Mouse (Mus musculus): ENCODE data around the gene Kif2c. TPM values are rescaled to one million over a fixed set of nuclear protein-coding genes. Genes with fewer than 3 reads are reported as not detected.

The Kif2c gene
- total RNA-seq (2021), result under 1 TPM in 1 of 2 experiments, not detected in 1; 0.16 TPM
- long read RNA-seq, experiment 1, result 0 reads
- long read RNA-seq, experiment 2, result 0 reads

DNA sequence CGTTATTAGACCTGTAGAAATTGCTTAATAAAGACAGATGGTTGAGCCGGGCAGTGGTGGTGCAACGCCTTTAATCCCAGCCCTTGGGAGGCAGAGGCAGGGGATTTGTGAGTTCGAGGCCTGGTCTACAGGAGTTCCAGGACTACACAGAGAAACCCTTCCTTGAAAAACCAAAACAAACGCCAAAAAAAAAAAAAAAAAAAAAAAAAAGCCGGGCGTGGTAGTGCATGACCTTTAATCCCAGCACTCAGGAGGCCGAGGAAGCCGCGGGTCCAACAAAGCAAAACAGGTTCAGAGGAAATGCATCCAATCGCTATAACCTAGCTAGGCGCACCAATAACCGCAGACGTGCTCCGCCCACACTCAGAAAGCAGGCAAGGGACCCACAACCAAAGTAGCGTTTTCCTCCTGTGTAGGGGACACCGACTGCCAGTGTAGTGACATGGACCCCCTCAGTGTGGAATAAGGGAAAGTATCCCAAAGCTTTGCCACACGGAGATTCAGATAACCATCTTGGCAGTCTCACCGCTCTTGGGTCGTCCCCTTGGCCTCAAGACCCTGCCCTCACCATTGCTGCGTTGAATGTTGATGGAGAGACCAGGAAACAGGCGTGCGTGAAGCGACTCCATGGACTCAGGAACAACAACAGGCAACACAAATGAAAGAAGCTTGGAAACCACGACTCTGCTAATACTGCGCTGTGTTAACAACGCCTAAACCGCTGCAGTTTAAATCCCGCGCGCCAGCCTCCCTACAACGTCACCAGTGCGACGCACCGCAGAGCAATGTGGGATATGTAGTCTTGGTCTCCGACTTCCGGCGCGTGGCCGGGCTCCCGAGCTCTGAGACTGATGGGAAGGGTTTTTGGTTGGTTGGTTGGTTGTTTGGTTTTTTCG lies at the start of gene Kif2c:
Gene Kif2c, minus strand, starts transcription at position 777 of the 896 bp plus-strand sequence.
- DNase-seq (ENCODE audit: low spot score in 2 of 2), result peak; percentile 92 to 93

DNA sequence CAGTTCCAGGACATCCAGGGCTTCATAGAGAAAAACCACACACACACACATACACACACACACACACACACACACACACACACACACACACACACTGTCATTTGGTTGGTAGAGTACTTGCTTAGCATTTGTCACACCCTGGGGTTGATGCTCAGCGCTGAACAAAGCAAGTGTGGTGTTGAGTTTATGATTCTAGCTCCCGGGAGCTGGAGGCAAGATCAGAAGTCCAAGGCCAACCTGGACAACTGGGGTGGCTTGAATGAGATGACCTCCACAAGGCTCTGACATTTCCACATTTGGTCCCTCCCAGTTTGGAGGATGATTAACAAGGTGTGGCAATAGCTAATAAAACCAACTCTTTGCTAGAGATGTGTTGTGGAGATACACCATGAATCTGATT lies 48.8 kb upstream of the Kif2c start:
- DNase-seq (ENCODE audit: low spot score in 2 of 2), result no peak

DNA sequence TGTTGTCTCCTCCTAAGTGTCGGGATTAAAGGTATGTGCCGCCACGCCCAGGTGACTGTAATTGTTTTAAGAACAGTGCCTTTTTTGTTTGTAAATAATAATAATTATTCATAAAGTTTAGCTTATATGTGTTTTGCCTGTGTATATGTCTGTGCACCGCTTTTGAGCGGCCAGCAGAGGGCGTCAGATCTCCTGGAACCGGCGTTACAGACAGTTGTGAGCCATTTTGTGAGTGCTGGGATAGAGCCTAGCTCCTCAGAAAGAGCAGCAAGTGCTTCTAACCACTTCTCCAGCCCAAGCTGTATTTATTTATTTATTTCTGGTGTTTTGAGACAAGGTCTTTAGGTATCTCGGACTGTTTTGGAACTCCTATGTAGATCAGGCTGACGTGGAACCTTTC lies 47.9 kb upstream of the Kif2c start:
- no peak for DNase-seq (ENCODE audit: low spot score in 2 of 2)

- no peak for DNase-seq (ENCODE audit: low spot score in 2 of 2)
Observed at GRCm38 (mm10) chr4:117229590-117229989, 47.2 kb upstream of the Kif2c start.

- DNase-seq (ENCODE audit: low spot score in 2 of 2), result no peak
Observed at GRCm38 (mm10) chr4:117225250-117225649, 42.8 kb upstream of the Kif2c start.

DNA sequence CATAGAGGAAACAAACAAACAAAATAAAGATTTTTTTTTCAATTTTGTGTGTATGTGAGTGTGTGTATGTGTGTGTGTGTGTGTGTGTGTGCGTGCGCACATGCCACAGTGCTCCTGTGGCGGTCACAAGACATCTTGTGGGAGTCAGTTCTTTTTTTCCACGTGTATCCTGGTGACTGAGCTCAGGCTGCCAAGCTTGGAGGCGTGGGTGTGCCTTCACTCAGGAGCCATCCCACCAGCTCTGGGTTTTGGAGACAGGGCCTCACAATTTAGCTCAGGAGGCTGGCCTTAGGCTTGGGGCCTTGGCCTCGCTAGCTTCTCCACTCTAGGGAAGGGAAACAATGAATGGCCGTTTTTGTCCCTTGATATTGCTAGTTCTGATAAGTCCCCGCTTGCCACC lies 41.7 kb upstream of the Kif2c start:
- no peak for DNase-seq (ENCODE audit: low spot score in 2 of 2)

- DNase-seq (ENCODE audit: low spot score in 2 of 2), result no peak
Observed at GRCm38 (mm10) chr4:117223001-117223400, 40.6 kb upstream of the Kif2c start.

DNA sequence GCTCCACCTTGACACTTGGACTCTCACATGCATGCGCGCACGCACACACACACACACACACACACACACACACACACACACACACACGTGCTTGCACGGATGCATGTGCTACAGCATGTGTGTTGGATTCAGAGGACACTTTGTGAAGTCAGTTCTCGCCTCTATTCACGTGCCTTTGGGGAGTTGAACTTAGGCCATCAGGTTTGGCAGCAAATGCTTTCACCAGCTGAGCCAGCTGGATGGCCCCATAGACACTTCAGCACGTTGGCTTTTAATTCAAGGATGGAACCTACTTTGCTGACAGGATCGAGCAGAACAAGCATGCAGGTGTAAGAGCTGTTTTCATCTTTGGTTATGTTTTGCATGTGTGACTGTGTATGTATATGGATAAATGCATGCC lies 39.4 kb upstream of the Kif2c start:
- DNase-seq (ENCODE audit: low spot score in 2 of 2), result no peak

- DNase-seq (ENCODE audit: low spot score in 2 of 2), result no peak
Observed at GRCm38 (mm10) chr4:117220741-117221515, 38.5 kb upstream of the Kif2c start.

DNA sequence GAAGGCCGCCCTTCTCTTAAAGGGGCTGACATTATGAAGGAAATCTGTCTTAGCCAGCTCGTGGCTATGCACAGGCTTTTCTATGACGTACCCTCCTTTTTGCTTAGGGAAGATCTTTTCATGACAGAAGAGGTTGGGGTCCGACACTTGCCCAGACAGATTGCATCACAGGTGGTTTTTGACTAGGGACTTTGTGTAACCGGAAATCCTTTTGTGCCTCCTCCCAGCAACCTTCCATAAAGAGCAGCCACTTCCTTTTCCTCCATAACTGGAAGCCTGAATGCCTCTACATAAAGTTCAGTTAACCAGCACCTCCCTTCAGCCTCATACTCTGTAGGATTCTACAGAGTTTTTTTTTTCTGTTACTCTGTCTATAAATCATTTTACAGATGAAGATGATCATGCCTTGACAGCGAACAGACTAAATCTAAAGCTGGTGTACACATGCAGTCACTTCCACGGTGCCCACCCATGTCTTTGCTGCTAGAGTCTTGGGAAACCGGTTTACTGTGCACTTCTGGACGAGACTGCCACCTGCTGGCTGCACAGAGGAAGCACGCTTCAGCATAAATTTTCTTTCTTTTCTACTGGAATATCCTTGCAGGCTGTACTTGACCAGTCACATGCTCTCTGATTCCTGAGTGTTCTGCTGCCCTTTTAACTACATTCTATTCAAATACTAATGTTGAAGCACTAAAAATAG lies 36.2 kb upstream of the Kif2c start:
- peak; percentile 35 to 43 for DNase-seq (ENCODE audit: low spot score in 2 of 2)

- DNase-seq (ENCODE audit: low spot score in 2 of 2), result peak in 1 of 2 experiments; percentile 14
Observed at GRCm38 (mm10) chr4:117217029-117217428, 34.6 kb upstream of the Kif2c start.

- DNase-seq (ENCODE audit: low spot score in 2 of 2), result no peak
Observed at GRCm38 (mm10) chr4:117214250-117214649, 31.8 kb upstream of the Kif2c start.

GRCm38 (mm10) chr4:117210147-117211074 lies 28.0 kb upstream of the Kif2c start:
- peak; percentile 44 to 65 for DNase-seq (ENCODE audit: low spot score in 2 of 2)

GRCm38 (mm10) chr4:117209592-117209991 lies 27.2 kb upstream of the Kif2c start:
- no peak for DNase-seq (ENCODE audit: low spot score in 2 of 2)

GRCm38 (mm10) chr4:117202992-117203354 lies 20.5 kb upstream of the Kif2c start:
- DNase-seq (ENCODE audit: low spot score in 2 of 2), result no peak

DNA sequence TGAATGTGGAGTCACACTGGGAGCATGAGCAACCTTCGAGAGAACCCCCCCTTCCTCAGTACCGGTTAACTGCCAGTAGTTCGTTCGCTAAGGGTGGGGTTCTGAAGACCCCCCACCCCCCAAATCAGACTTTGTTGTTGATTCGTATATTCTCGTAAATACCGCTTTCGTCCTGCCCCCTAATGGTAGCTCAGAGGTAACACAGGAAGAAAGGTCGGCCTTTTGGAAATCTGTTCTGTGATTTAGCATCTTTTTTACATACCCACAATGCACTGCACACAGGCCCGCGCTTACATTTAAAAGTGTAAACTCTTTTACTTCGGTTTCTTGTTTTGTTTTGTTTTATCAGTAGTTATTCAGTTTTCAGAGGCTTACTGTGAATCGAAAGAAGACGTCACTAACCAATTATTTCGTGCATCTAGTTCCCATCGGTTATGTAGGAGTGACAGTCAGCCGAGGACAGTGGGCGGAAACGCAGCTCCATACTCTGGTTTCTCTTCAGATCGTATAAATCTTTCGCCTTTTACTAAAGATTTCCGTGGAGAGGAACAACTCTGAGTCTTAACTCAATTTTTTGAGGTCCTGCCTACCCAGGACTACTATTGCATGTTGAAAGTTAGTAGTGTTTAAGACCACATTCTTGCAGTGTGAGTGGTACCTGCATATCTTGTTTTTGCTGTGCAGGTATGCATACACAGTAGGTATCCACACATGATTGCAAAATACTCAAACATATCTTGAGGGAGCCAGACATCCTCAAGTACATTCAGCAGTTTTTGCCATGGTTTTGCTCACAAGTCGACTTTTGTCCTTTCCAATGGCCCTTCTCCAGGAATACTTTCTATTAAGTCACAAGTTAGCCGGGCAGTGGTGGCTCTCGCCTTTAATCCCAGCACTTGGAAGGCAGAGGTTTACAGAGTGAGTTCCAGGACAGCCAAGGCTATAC lies 19.9 kb upstream of the Kif2c start:
- DNase-seq (ENCODE audit: low spot score in 2 of 2), result peak in 1 of 2 experiments; percentile 21

- DNase-seq (ENCODE audit: low spot score in 2 of 2), result no peak
Observed at GRCm38 (mm10) chr4:117191804-117192203, 9.4 kb upstream of the Kif2c start.

GRCm38 (mm10) chr4:117190660-117191059 lies 8.2 kb upstream of the Kif2c start:
- DNase-seq (ENCODE audit: low spot score in 2 of 2), result no peak

DNA sequence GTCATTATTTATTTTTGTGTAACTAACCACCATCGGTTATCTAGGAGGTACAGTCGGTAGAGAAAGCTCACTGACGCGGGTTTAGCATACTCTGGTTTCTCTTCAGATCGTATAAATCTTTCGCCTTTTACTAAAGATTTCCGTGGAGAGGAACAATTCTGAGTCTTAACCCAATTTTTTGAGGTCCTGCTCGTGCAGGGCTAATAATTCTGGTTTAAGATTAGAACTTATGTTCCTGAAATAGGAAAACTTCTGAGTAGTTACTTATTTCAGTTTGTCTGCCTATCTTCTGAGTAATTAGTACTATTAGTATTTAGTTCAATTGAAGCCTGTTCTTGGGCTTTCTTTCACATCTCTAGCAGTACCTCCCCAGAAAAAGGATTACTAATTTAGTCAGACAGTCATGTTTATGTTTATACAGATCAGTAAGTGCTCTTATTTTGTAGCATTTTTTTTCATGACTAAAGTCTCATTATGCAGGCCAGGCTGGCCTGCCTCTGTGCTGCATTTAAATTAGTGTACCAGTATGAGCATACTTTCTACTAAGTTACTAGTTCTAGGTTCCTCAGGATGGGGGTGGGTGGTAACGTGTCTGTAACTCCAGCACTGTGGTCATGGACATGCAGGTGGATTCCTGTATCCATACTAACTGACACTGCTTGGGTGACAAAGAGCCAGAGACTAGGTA lies 7.6 kb upstream of the Kif2c start:
- DNase-seq (ENCODE audit: low spot score in 2 of 2), result no peak

Measured in left cerebral cortex, adult 18-20 months (tissue).